Mouse (Mus musculus): Measurements from ENCODE around the gene Rps8. TPM values are rescaled to one million over a fixed set of nuclear protein-coding genes. Genes with fewer than 3 reads are reported as not detected.

The Rps8 gene
- polyA plus RNA-seq, 1 experiment from 2014 or later: 809 TPM

DNA sequence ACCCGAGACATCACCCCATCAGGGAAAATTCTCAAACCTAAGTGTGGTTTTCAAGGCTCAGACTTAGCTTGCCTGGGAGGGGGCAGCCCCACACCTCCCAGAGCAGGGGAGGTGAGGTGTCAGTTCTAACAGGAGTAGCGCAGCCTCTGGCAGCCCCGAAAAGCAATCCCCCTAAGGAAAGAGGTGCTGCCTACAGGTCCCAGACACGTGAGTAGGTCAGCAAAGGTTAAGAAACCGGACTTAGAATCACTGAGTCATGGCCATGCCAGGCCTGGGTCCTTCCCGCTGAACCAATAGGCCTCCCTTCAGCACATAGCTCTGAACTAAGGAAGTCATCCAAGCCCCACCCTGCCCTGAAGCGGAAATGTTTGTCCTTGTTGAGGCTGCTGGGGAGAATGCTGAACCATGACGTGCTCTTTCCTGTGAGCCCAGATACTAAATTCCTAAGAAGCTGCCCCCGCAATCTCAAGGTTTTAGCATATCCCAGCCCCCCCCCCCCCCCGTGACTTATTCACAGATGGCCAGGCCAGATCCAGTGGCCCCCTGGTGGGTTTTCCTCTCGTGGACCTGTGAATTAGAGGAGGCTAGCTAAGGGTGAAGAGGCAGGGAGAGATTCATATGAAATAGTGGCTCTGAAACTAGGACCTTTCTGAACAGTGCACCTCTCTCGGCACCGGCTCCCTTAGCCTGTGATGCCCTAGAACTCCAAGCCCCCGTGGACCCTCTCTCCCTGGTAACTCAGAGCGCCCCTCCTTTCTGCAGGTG is 30.0 kb downstream of the Rps8 start:
- Histone ChIP-seq H3K36me3 (ENCODE audit: control insufficient read depth, insufficient read depth, low read length) (peaks cover 9% of the 10 kb centered on the region; the same call in 1 of the 2 replicates), H3K27me3 (ENCODE audit: control insufficient read depth, insufficient read depth, low read length) (no peaks in the 10 kb centered on the region), H3K4me2 (replicated peaks; ENCODE audit: low read depth) (peak overlapping the region; percentile 24), H3K27ac (replicated peaks) (peak overlapping the region; percentile 97), H3K4me3 (ENCODE audit: low read depth, low read length) (no peak overlapping the region), H3K4me1 (replicated peaks; ENCODE audit: control insufficient read depth, insufficient read depth) (peaks cover 15% of the 10 kb centered on the region), H3K9ac (ENCODE audit: low read length) (peak overlapping the region; percentile 58), H3K9me3 (ENCODE audit: control insufficient read depth, low read length) (no peaks in the 10 kb centered on the region)
- TF ChIP-seq EP300 (optimal IDR thresholded peaks at IDR 0.05): no peak
- TF ChIP-seq CTCF (IDR thresholded peaks at IDR 0.05; ENCODE audit: low read depth): no peak; the same call in 1 of the 2 replicates
- DNase-seq (ENCODE audit: low spot score): peak; percentile 86
- WGBS: 29% methylated on average over 15 of the region's 15 CpGs
- ATAC-seq (ENCODE audit: low FRiP score, low TSS enrichment): peak; percentile 90

DNA sequence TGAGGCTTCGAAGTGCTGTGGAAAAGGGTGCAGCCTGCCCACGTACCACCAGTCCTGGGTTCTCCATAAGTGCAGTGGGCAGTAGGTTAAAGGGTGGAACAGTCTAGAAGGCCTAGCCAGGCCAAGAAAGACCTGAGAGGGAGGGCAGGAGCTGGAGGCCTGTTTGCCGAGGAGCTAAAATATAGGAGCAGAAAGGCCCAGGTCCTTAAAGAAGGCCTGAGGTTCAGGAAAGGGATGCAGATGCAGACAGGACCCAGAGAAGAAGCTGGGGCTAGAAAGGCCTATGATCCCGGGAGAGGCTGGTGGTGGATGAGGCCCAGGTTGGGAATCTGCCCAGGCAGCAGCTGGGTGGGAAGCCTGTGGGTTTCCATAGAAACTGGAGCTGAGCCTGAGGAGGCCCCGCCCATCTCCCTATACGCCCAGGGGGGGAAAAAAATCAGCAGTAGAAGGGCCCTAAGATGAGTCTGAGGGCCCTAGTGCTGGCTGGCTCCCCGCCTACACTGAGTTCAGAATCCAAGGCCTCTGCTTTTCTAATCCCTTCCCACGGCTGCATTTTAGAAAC is 30.6 kb downstream of the Rps8 start, which contains the start of gene Btbd19:
Gene Btbd19, minus strand, starts transcription at position 378 of the 562 bp plus-strand sequence.
- WGBS: 26% methylated on average over 8 of the region's 8 CpGs
- peak within 1 kb of the TSS; percentile 97 for H3K27ac ChIP-seq (replicated peaks)
- H3K4me2 ChIP-seq (replicated peaks; ENCODE audit: low read depth): peak within 1 kb of the TSS; percentile 24
- peaks cover 15% of the 10 kb centered on the region for H3K4me1 ChIP-seq (replicated peaks; ENCODE audit: control insufficient read depth, insufficient read depth)
- ATAC-seq (ENCODE audit: low FRiP score, low TSS enrichment): peak; percentile 30
- H3K9ac ChIP-seq (ENCODE audit: low read length): peak within 1 kb of the TSS; percentile 58
- peak; percentile 59 for DNase-seq (ENCODE audit: low spot score)
- no peak for TF ChIP-seq CTCF (IDR thresholded peaks at IDR 0.05; ENCODE audit: low read depth)
- no peak for TF ChIP-seq EP300 (optimal IDR thresholded peaks at IDR 0.05)
- H3K9me3 ChIP-seq (ENCODE audit: control insufficient read depth, low read length): no peaks in the 10 kb centered on the region
- no peak within 1 kb of the TSS for H3K4me3 ChIP-seq (ENCODE audit: low read depth, low read length)
- H3K27me3 ChIP-seq (ENCODE audit: control insufficient read depth, insufficient read depth, low read length): no peaks in the 10 kb centered on the region
- H3K36me3 ChIP-seq (ENCODE audit: control insufficient read depth, insufficient read depth, low read length): peaks cover 9% of the 10 kb centered on the region; the same call in 1 of the 2 replicates

DNA sequence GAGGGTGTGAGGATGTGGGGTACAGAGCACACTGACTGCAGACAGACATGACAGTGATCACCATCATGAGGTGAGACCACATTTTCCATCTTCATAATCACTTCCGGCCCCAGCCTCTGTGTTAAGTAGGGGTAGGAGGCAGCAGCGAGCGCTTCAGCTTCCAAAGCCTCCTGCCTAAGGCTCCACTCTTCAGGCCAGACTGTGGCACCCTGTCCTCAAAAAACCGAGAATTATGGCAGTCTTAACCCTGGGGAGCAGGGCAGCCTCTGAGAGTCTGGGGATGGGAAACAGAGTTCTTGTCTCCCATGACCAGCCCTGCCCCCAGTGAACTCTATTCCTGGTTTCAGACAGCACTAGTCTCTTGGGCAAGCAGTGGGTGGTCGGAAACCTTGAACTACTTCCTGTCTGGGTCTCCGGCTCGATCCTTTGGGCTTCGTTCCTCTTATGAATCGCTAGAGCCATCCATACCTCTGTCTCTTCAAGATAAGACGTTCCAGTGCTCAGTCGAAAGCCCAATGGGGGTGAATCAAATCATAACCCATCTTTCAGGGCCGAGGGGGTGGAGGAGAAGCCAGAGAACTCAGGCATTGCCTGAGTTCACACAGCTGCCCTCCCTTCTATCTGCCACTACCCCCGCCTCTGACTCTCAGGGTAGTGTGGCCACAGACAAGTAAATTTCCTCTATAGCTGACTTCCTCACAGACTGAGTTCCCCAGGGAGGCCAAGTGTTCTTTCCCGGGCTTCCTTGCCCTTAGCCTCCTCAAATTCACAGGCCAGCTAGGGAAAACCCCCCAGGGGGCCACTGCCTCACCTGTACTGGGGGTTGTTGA is 31.3 kb downstream of the Rps8 start:
- H3K27me3 ChIP-seq (ENCODE audit: control insufficient read depth, insufficient read depth, low read length): no peaks in the 10 kb centered on the region
- peaks cover 15% of the 10 kb centered on the region for H3K4me1 ChIP-seq (replicated peaks; ENCODE audit: control insufficient read depth, insufficient read depth)
- no peak overlapping the region for H3K4me3 ChIP-seq (ENCODE audit: low read depth, low read length)
- DNase-seq (ENCODE audit: low spot score) (no peak), ATAC-seq (ENCODE audit: low FRiP score, low TSS enrichment) (no peak)
- H3K27ac ChIP-seq (replicated peaks): peak overlapping the region; percentile 97
- peaks cover 4% of the 10 kb centered on the region; the same call in 1 of the 2 replicates for H3K36me3 ChIP-seq (ENCODE audit: control insufficient read depth, insufficient read depth, low read length)
- H3K4me2 ChIP-seq (replicated peaks; ENCODE audit: low read depth): peak overlapping the region; percentile 24
- TF ChIP-seq CTCF (IDR thresholded peaks at IDR 0.05; ENCODE audit: low read depth): no peak
- TF ChIP-seq EP300 (optimal IDR thresholded peaks at IDR 0.05): no peak
- peak overlapping the region; percentile 58 for H3K9ac ChIP-seq (ENCODE audit: low read length)
- no peaks in the 10 kb centered on the region for H3K9me3 ChIP-seq (ENCODE audit: control insufficient read depth, low read length)
- WGBS: 62% methylated on average over 14 of the region's 14 CpGs

DNA sequence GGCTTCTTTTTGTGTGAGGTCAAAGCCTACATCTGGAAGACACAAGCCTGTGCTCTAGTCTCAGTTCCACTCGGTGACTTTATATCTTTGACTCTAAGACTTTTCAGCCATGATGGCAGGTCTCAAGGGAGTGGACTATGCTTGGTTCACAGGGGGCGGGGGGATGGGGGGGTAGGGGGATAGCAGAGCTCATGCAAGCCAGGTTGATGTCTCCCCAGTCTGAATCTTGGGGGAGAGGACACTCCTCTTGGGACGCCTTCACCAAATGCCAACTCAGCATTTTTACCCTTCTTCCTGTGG is 31.9 kb downstream of the Rps8 start:
- Histone ChIP-seq H3K27me3 (ENCODE audit: control insufficient read depth, insufficient read depth, low read length) (no peaks in the 10 kb centered on the region), H3K36me3 (ENCODE audit: control insufficient read depth, insufficient read depth, low read length) (peaks cover 3% of the 10 kb centered on the region; the same call in 1 of the 2 replicates), H3K9me3 (ENCODE audit: control insufficient read depth, low read length) (no peaks in the 10 kb centered on the region), H3K4me2 (replicated peaks; ENCODE audit: low read depth) (no peak overlapping the region; the same call in 1 of the 2 replicates), H3K27ac (replicated peaks) (peak overlapping the region; percentile 97), H3K9ac (ENCODE audit: low read length) (no peak overlapping the region), H3K4me1 (replicated peaks; ENCODE audit: control insufficient read depth, insufficient read depth) (peaks cover 15% of the 10 kb centered on the region), H3K4me3 (ENCODE audit: low read depth, low read length) (no peak overlapping the region)
- 68% methylated on average over 3 of the region's 3 CpGs for WGBS
- DNase-seq (ENCODE audit: low spot score) (no peak), ATAC-seq (ENCODE audit: low FRiP score, low TSS enrichment) (no peak)
- TF ChIP-seq CTCF (IDR thresholded peaks at IDR 0.05; ENCODE audit: low read depth): no peak
- TF ChIP-seq EP300 (optimal IDR thresholded peaks at IDR 0.05): no peak

DNA sequence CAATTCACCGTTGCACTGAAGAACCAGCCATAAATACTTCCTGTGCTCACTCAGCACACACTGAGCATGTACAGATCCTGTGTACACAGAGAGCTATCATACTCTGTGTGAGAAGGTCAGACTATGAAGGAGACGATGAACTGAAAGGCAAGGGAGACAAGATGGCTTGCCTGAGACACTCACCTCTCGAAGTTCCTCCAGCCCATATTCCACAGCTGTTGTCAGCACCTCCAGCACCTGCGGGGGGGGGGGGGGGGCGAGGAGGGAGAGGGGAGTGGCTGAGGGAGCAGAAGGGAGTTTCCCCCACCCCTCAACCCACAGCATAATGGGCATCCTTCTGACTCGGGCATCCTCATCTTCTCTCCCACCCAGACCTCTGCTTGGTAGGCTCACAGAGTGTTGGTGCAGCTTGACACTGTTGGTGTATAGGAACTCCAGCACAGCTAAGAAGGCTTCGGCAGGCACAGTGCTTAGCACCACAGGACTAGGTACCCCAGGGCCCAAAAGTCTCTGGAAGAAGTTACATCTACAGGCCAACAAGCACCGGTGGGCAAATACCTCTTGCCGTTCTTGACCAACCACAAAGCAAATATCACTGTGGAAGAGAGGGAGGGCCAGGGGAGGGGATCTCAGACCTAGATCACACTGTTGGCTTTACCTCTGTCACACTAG is 32.4 kb downstream of the Rps8 start:
- no peak overlapping the region for H3K4me2 ChIP-seq (replicated peaks; ENCODE audit: low read depth)
- peaks cover 15% of the 10 kb centered on the region for H3K4me1 ChIP-seq (replicated peaks; ENCODE audit: control insufficient read depth, insufficient read depth)
- no peak for DNase-seq (ENCODE audit: low spot score)
- no peak for ATAC-seq (ENCODE audit: low FRiP score, low TSS enrichment)
- 78% methylated on average over 7 of the region's 9 CpGs for WGBS
- H3K9ac ChIP-seq (ENCODE audit: low read length): no peak overlapping the region
- no peaks in the 10 kb centered on the region for H3K9me3 ChIP-seq (ENCODE audit: control insufficient read depth, low read length)
- peaks cover 1% of the 10 kb centered on the region; the same call in 1 of the 2 replicates for H3K36me3 ChIP-seq (ENCODE audit: control insufficient read depth, insufficient read depth, low read length)
- TF ChIP-seq CTCF (IDR thresholded peaks at IDR 0.05; ENCODE audit: low read depth) (no peak), EP300 (optimal IDR thresholded peaks at IDR 0.05) (no peak)
- H3K27ac ChIP-seq (replicated peaks): no peak overlapping the region
- H3K4me3 ChIP-seq (ENCODE audit: low read depth, low read length): no peak overlapping the region
- no peaks in the 10 kb centered on the region for H3K27me3 ChIP-seq (ENCODE audit: control insufficient read depth, insufficient read depth, low read length)
